10 mouse cellular contexts compared by ENCODE assay signal in genomic region chr5:149079018-149079757, GRCm38 (mm10).
DNase-seq lines count a peak whose midpoint lies in the region; ATAC-seq and TF ChIP-seq lines count a peak whose summit lies in the region.
"Had no signal": no experiment of that assay in that cellular context is flagged by ENCODE, and none has a peak within 500 bp of the region (broad histone marks: within the 10 kb centered on the region; RNA-seq: fewer than 3 reads in every experiment).

No protein-coding gene starts in this region.

- WGBS in heart, embryonic 10.5 days, result 9% methylated on average over 18 of the region's 18 CpGs
- 15% methylated on average over 18 of the region's 18 CpGs for WGBS in intestine, embryonic 16.5 days
- 24% methylated on average over 18 of the region's 18 CpGs for WGBS in lung, adult 2 months
- WGBS in stomach, postnatal 0 days, result 13% methylated on average over 18 of the region's 18 CpGs

- peak overlapping the region; percentile 40 for H3K4me2 ChIP-seq in intestine, embryonic 16.5 days (ENCODE audit: low read depth, low read length)
- H3K4me2 ChIP-seq in stomach, postnatal 0 days (replicated peaks; ENCODE audit: low read depth), result peak overlapping the region; percentile 27; the same call in 1 of the 2 replicates

- H3K9ac ChIP-seq in intestine, embryonic 16.5 days (ENCODE audit: low read depth, low read length), result peak overlapping the region; percentile 40
- H3K9ac ChIP-seq in stomach, postnatal 0 days (ENCODE audit: low read length), result peak overlapping the region; percentile 18; the same call in 1 of the 2 replicates

- peak overlapping the region; percentile 86 for H3K27ac ChIP-seq in heart, embryonic 10.5 days
- H3K27ac ChIP-seq in intestine, embryonic 16.5 days (ENCODE audit: low read length), result peak overlapping the region; percentile 33; the same call in 1 of the 2 replicates
- peak overlapping the region; percentile 70 for H3K27ac ChIP-seq in stomach, postnatal 0 days (replicated peaks)
- H3K27ac ChIP-seq: heart, adult 2 months had no signal

- no peaks in the 10 kb centered on the region for H3K9me3 ChIP-seq in heart, embryonic 10.5 days
- no peaks in the 10 kb centered on the region for H3K9me3 ChIP-seq in intestine, embryonic 16.5 days (ENCODE audit: control insufficient read depth, low read length)
- no peaks in the 10 kb centered on the region for H3K9me3 ChIP-seq in stomach, postnatal 0 days (ENCODE audit: control insufficient read depth, low read length)

- TF ChIP-seq EP300 in stomach, postnatal 0 days (optimal IDR thresholded peaks at IDR 0.05), result no peak

- TF ChIP-seq CTCF in lung, adult 2 months (IDR thresholded peaks at IDR 0.05; ENCODE audit: insufficient read depth, low read length), result no peak
- TF ChIP-seq CTCF in stomach, postnatal 0 days (IDR thresholded peaks at IDR 0.05; ENCODE audit: low read depth), result peak; percentile 28; the same call in 1 of the 2 replicates

- peak; percentile 65 for ATAC-seq in intestine, embryonic 16.5 days
- ATAC-seq in stomach, postnatal 0 days (ENCODE audit: low FRiP score, low TSS enrichment), result peak; percentile 42; the same call in 1 of the 2 replicates
- ATAC-seq in megakaryocyte progenitor cell, adult 5-6 weeks (replicated peaks; ENCODE audit: poor library complexity), result no peak

- H3K27me3 ChIP-seq in heart, embryonic 10.5 days (ENCODE audit: insufficient read depth, poor library complexity, severe bottlenecking), result no peaks in the 10 kb centered on the region
- H3K27me3 ChIP-seq in intestine, embryonic 16.5 days (replicated peaks; ENCODE audit: control insufficient read depth, insufficient read depth, low read length), result no peaks in the 10 kb centered on the region
- H3K27me3 ChIP-seq in stomach, postnatal 0 days (ENCODE audit: control insufficient read depth, insufficient read depth, low read length), result no peaks in the 10 kb centered on the region

- TF ChIP-seq POLR2A in lung, adult 2 months (IDR thresholded peaks at IDR 0.05; ENCODE audit: borderline replicate concordance, extremely low read depth, low read depth, low read length), result 0 out of 2 replicates have a peak, but pooled peaks have one; percentile 2

- H3K36me3 ChIP-seq in heart, embryonic 10.5 days, result no peaks in the 10 kb centered on the region
- no peaks in the 10 kb centered on the region for H3K36me3 ChIP-seq in intestine, embryonic 16.5 days (ENCODE audit: control insufficient read depth, insufficient read depth, low read length)
- H3K36me3 ChIP-seq in stomach, postnatal 0 days (ENCODE audit: control insufficient read depth, insufficient read depth, low read length), result no peaks in the 10 kb centered on the region
- H3K36me3 ChIP-seq: G1E had no signal

- peak; percentile 85 for DNase-seq in heart, embryonic 10.5 days (ENCODE audit: low spot score)
- DNase-seq in heart, adult 9 months (ENCODE audit: low spot score in 2 of 2), result no peak
- peak; percentile 43 for DNase-seq in brain, adult 2 months (ENCODE audit: low read depth, low spot score)
- DNase-seq in lung, adult 2 months, result peak; percentile 51
- DNase-seq in stomach, postnatal 0 days (ENCODE audit: low spot score), result peak; percentile 49
- DNase-seq in layer of hippocampus, adult 9-10 months (ENCODE audit: low spot score), result no peak

- H3K4me3 ChIP-seq in heart, embryonic 10.5 days, result peak overlapping the region; percentile 38
- H3K4me3 ChIP-seq in intestine, embryonic 16.5 days (ENCODE audit: low read length), result peak overlapping the region; percentile 11
- no peak overlapping the region for H3K4me3 ChIP-seq in lung, adult 2 months (replicated peaks; ENCODE audit: extremely low read depth, low read depth, low read length)
- no peak overlapping the region for H3K4me3 ChIP-seq in stomach, postnatal 0 days (ENCODE audit: low read depth, low read length)
- H3K4me3 ChIP-seq: heart, adult 2 months had no signal

- H3K4me1 ChIP-seq in heart, embryonic 10.5 days, result peaks cover 12% of the 10 kb centered on the region
- peaks cover 12% of the 10 kb centered on the region for H3K4me1 ChIP-seq in intestine, embryonic 16.5 days (ENCODE audit: control insufficient read depth, insufficient read depth, low read length)
- peaks cover 7% of the 10 kb centered on the region; the same call in 1 of the 2 replicates for H3K4me1 ChIP-seq in lung, adult 2 months (ENCODE audit: control insufficient read depth, insufficient read depth, low read length)
- H3K4me1 ChIP-seq in stomach, postnatal 0 days (replicated peaks; ENCODE audit: control insufficient read depth, insufficient read depth), result no peaks in the 10 kb centered on the region

Comparison
In these comparisons a context has a peak if more than half of its experiments do, and no peak if none do; other contexts are left out.
1. DNase-seq: peak in heart, embryonic 10.5 days (single experiment), brain, adult 2 months (single experiment), lung, adult 2 months (single experiment) and stomach, postnatal 0 days (single experiment); none in heart, adult 9 months (0 of 2) and layer of hippocampus, adult 9-10 months (single experiment).
2. H3K27ac ChIP-seq: peak in every context shown above with its lines; median percentile 86 in heart, embryonic 10.5 days; 70 in stomach, postnatal 0 days; 33 in intestine, embryonic 16.5 days.
3. H3K4me3 ChIP-seq: peak in heart, embryonic 10.5 days (single experiment) and intestine, embryonic 16.5 days (single experiment); none in lung, adult 2 months (single experiment) and stomach, postnatal 0 days (single experiment).